Mouse (Mus musculus) T-cell, adult 66 days (primary cell): ENCODE data around the gene Riok2. TPM values are rescaled to one million over a fixed set of nuclear protein-coding genes. Genes with fewer than 3 reads are reported as not detected.

ENCODE experiments used
- total RNA-seq, 2 experiments: library from RNA; stranded (reverse); gene quantifications; 3 replicates in 1 of 2; 4 replicates in 1 of 2; pipeline ENCODE4 v1.2.4; 2023

The Riok2 gene
- 10 to 100 TPM; 25.4 to 25.5 TPM for total RNA-seq

DNA sequence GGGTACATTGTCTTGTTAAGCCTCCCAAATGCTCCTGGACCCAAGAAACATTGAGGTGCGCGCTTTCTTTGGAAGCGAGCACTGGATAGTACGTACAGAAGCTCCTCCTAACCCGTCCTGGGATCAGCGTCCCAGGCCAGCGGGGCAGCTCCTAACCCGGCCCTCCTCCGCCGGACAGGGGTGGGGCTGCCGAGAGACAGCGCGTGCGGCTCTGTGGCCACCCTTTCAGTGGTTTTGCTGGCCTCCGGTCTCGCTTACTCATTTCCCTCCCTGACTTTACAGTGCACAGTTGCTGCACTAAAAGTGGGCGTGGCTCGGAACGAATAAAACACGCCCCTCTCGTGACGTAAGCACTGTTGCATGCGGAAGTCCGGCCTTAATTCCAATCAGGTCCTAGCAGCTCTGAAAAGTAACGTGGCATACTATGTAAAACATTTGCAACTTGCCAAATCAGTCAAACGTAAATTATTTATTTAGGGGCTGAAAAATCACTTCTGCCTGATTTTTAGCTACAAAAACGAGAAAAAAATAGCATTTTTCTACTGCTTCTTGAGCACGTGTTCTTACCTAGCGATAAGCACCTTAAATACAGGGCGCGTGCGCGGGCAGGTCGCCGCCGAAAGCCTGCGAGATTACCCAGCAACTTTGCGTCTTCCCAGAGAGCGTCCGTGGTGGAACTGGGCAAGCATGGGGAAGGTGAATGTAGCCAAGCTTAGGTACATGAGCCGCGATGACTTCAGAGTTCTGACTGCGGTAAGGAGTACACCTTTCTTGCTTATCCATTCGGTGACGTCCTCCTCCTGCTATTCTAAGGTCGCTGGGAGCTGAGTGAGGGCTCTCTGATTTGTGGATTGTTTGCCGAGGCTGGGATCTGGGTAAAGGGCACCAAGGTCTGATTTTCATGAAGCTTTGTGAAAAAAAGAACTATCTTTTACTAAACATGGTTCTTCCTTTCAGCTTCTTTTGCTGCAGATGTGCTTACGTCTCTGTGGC lies at the start of gene Riok2:
Gene Riok2 (plus strand): TSS at position 392 of the 993 bp plus-strand sequence.

DNA sequence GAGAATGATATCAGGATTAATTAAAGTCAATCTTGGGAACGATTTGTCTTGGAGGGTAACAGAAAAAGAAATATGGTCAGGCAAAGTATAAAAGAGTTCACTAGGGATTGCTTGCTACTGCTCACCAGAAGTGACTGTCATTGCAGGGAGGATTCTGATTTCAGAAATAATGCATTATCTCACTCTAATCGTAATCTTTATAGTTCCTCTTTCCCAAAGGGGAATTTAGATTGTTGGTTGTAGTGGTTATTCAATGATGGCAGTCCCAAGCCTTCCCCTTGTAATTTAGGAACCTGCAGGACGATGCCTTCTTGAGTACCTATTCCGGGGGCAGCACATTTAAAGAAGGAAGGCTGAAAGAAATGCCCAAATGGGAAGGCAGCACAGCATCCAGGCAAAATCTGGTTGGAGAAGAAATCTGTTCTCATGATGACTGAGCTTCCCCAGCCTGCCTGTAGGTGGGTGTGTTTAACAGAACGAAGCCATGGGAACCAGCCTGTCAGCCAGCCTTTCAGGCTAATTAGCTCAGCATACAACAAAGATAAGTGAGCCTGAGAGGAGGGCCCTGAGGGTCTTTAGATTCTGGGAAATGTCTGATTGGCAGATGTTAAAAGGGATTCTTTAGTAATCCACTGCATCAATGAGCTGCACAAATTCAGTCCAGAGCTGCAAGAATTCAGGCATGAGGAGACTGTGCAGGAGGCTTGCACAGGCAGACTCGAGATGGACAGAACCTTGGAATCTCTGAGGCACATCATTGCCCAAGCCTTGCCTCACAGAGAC lies 28.3 kb downstream of the Riok2 start, which contains the start of gene Lix1:
Gene Lix1 (plus strand): TSS at position 451 of the 783 bp plus-strand sequence.

Other genes starting within 250 kb of the Riok2 start
- gene Lix1, start 28.4 kb downstream of the Riok2 start, total RNA-seq, result under 1 TPM in 1 of 2 experiments, not detected in 1; 0.41 TPM